Mouse (Mus musculus) urinary bladder, postnatal 14 days (tissue): Measurements from ENCODE around the gene Snw1.
A peak's percentile ranks its signal among the peaks of the same experiment; 100 is the strongest.

Experiments used
- DNase-seq: peaks from one replicate; pipeline ENCODE4 v3.0.0; 2021; ENCODE audit warnings: low spot score

The Snw1 gene

DNA sequence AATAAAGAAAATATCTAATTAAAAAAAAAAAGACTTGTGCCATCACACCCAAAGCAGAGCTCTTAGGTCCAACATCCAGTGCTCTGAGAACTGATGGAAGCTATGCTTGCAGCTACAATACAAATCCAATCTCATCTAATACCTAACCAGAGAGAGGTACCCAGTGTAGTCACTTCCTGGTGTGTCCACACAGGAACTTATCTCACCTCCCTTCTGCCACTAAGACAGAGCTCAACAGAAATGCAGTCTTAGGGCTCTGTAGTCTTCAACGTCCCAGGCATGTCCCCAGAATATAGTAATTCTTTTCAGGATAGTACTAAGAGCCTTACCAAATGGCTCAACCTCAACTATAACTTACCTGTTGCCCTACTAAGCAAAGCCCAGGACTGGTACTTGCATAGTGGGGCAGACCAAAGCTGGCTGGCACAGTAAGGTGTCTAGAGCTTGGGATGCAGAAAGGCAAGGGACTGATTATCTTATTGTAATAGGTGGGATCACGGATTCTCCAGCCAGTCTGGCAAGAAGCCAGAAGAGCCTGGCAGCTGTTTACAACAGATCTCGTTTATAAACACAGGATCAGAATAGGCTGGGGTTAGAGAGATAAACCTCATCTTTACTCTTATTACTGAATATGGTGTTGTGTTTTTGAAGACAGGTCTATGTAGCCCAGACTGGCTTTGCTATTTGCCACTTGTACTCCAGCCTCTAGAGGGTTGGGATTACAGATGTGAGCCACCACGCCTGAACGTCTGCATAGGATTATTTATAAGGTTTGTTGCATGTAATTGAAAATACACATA lies 50.2 kb downstream of the Snw1 start:
- DNase-seq: no peak

DNA sequence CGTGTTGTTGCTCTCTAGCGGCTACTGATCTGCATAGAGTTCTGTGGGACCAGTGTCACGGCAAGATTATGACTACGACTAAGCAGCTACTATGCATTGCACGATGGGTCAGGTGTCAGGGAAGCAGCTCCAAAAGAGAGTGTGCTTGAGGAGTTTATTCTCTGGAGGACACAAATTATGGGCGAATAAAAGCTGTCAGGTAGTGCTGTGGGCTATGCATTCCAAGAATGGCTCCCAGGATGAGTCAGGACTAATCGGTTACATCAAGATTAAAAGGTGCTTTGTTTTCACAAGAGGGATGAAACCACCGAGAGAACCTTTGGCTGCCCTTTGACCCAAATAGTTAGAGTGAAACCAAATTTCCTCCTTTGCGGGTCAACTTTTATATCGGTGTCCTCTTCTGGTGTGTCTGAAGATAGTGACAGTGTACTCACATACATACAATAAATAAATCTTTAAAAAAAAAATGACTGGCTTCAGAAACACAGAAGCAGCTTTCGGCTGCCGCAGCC lies 52.0 kb downstream of the Snw1 start:
- DNase-seq: no peak

- DNase-seq: no peak
Measured at GRCm38 (mm10) chr12:87418921-87419320, 53.2 kb downstream of the Snw1 start.

DNA sequence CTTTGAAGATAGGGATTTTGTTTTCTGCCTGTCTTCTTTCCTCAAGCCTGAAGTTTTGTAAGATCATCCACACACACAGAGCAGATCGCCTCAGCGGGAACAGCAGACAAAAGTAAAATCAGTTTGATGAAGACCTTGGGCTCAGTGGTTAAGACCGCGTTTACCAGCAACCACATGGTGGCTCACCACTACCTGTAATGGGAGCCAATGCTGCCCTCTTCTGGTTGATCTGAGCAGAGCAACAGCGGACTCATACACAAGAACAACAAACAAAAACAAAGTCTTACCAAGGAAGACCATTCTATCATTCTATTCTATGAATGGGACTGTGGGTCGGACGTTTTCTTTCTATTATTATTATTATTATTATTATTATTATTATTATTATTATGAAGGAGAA lies 55.4 kb downstream of the Snw1 start:
- peak; percentile 73 for DNase-seq

- no peak for DNase-seq
Measured at GRCm38 (mm10) chr12:87415358-87415757, 56.7 kb downstream of the Snw1 start.

DNA sequence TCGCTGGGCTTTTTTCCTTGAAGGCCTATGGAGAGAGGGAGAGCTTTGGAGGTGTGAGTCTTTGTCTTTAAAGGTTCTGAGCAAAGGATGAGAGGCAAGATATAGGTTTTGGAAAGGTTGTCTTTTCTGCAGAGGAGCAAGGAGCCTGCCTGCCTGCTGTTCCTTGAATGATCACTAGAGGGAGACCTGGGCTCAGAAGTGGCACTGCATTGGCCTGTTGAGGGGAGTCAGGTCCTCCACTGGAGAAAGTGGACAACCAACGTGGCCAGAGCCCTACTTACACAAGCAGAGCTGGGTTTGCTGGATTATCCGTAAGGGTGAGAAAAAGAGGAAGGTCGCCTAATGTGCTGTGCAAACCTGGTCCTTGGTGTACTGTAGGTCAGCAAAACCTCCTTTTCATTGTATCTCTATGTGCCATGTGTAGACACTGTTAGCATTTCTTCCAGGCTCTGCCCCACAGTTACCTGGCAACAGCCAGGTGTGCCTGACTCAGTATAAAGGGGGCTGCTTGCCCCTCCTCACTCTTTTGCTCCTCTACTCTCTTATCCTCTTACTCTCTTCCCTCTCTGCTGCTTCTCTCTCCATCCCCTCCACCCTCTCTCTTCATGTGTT lies 58.8 kb downstream of the Snw1 start:
- DNase-seq: peak; percentile 77

GRCm38 (mm10) chr12:87410999-87411398 lies 61.1 kb downstream of the Snw1 start:
- DNase-seq: no peak

- no peak for DNase-seq
Measured at GRCm38 (mm10) chr12:87409123-87409522, 63.0 kb downstream of the Snw1 start.

- DNase-seq: peak; percentile 62
Measured at GRCm38 (mm10) chr12:87407869-87408605, 64.0 kb downstream of the Snw1 start.

GRCm38 (mm10) chr12:87405721-87406120 lies 66.4 kb downstream of the Snw1 start:
- no peak for DNase-seq

DNA sequence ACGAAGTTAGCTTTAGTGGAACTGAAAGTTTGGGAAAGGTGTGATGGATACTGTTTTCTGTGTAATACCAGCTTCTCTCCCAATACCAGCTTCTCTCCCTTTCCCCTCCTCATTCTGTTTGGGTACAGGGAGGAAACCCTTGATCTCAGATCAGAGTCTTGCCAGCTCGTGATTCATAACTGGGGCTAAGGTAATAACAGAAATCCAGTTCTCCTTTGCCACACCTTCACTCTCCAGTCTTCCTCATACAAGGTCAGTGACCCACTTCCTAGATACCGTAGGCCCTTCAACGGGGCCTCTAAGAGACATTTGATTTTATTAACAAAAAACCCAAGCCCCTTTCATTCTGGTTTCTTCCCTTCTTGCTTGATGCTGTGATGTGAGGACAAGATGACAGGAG lies 66.9 kb downstream of the Snw1 start:
- no peak for DNase-seq

GRCm38 (mm10) chr12:87401883-87402282 lies 70.2 kb downstream of the Snw1 start:
- no peak for DNase-seq

DNA sequence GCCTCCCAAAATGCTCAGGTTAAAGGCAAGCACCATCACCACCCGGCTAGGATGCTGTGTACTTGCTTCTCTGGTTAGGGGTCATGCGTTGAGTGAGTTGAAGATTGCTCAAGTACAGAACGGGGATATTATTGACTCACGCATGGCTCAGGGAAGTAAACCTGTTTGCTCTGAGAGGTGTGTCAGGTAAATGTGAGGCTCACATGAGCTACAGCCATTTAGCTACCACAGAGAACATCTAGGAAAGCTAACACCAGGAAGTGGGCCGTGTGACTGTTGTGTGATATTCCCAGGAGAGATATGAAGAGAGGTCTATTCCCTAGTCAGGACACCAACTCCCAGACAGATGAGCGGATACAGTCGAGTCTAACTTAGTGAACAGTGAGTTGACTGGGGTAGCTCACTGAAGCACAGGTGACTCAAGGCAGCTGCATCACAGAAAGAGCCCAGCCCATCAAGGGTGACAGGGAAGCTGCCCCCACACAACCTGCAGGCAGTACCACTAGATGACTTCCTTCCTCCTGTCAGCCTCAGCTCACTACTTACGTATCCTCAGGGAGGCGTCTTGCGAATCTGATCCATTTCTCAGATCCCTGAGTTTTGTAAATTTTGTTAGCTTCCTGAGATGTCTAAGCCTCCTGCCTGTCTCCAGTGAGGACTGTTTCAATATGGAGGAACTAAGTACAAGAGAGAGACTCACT lies 72.8 kb downstream of the Snw1 start:
- DNase-seq: no peak
